Mouse (Mus musculus) MEL-GATA-1-ER (cell line): ENCODE measurements around the gene Rusc1.
"Not testable (repeated sequence)": the region's sequence is repeated elsewhere in the genome, so short reads cannot be mapped to it uniquely, and the experiment has no call there.

ENCODE experiments used
- DNase-seq: peaks from one replicate; pipeline ENCODE4 v3.0.0-alpha.2; 2012; ENCODE audit warnings: low read depth; ENCODE audit errors: extremely low read depth

Rusc1 gene

DNA sequence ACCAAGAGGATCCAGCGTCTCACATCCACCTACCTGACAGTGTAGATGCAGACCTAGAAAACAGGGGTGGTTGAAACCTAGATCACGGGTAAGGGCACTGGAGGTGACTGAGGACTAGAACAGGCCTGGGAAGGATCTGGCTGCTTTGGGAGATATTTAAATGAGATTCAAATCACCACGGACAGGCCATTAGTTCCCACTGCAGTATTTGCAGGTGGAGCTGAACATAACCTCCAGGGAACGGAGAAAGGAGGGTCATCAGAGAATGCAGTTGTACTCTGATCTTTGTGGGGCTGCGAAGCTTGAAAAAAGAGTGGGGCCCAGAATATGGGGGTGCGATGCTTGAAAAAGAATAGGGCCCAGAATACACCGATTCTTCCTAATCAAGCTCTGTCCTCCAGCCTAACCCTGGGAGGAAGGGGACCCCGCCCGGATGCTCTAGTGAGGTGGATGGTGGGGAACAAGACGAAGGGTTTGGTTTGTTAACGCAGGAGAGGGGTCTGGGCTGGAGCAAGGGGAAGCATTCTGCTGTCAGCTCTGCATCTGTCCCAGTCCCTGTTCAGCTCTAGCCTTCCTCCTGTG, 511 bp downstream of the Rusc1 start:
- DNase-seq, result no peak

DNA sequence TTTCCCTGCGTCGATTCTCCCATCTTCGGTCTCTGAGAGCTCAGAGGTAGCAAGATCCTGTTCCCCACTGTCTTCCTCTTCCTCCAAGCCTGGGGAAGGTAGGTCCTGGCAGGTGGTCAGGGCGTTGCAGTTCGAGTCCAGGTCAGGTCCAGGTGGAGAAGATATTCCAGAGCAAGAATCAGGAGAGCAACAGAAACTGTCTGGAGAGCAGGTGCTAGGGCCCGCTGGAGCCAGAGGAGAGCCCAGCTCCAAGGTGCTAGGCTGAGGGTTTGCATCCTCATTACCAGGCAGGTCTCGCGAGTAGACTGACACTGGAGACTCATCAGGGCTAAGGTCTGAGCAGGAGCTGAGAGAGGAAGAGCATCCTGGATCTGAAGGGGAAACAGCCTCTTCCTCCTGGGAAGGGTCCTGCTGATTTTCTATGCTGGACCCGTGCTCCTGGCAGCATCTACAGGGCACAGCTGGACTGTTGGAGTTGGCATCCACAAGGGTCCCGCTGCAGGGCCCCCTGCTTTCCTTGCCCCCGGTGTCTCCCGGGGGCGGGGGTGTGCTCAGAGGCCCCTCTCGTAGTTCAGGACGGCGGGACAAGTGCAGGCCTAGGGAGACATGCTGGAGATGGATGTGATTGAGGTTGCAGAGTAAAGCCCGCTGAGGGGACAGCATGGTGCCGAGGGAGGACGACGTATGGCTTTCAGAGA, 1.2 kb downstream of the Rusc1 start:
- DNase-seq, result no peak

DNA sequence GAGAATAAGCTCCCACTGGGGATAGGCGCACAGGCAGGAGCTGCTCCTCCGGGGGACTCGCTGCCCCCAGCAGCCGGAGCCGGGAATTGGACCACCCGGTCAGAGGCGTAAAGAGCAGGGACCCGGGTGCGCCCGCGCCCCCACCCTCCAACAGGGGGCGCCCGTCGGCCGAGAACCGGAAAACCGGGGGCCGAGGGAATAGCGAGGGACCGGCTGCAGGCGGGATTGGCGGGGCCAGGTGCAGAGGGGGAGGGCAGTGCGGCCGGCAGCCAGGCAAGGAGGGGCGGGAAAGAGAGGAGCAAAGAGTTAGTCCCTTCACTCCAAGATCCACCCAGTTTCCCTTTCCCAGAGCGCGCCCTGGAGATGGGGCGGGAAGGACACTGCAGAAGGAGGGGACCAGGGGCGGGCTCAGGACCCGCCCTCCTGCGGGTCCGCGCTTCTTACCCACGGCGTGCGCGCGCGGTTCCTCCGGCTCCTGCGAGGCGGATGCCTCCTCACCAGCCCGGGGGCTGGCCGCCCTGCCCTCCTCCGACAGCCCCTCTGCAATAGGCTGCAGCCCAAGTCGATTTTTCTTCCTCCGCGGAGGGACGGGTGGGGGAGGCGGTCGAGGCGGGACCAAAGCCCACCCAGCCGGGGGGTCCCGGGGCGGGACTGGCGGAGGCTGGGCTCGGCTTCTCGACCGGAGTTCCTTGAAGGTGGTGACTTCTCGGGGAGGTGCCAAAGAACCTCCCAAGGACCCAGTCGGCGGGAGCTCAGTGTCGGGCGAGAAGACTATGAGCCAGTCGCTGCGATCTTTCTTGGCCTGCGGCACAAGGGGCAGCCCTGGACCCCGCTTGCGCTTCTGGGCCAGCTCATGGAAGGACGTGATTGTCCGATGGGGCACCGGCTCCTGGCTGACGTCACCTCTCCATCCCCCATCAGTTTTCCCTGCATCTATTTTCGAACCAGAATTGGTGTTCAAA, 2.1 kb downstream of the Rusc1 start:
- peak; percentile 56 for DNase-seq

DNA sequence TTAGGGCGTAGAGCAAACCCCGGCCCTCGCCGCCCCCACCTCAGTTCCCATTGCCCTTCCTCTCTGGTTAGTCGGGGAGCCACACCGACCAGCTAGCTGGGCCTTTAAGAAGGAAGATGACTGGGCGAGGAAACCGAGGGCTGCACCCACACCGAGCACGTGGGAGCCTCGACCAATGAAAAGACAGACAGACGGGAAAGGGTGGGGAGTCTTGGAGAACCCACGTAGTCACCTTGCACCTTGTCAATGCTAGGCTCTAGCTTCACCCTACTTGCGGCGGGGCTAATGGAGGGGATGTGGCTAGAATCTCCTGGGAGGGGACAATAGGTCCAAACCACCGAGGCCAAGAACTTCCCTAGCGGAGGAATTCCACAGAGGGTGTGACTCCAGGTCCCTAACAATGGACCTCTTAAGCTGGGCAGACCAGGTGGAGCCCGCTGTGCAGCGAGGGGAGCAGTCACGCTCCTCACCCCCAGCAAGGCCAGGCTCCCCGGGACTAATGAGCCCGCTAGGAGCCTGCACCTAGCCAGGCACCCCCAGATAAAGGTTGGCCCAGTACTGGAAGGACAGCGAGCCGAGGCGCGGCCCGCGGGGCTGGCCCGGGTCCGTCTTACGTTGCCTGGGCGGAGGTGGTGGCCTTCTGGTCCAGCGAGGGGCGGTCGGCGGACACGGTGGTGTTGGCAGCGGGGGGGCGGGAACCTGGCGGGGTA, 3.1 kb downstream of the Rusc1 start:
- peak; percentile 97 for DNase-seq

DNA sequence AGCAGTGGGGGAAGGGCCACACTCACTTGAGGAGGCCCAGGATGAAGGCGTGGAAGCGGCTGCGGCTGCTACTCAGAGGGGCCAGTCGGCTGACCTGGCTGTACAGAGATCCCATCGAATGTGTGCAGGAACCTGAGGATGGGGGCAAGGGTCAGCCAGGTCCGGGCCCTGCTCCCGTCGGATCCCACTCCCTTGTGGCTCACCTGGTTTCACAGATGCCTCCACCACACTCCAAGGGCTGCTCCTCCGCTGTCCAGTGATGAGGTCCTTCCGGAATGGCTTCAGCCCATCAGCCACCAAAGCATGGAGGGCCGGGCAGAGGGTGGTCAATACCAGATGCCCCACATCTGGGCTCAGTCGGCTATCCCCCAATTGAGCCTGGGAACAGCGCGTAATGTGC, 4.1 kb downstream of the Rusc1 start:
- DNase-seq, result no peak

DNA sequence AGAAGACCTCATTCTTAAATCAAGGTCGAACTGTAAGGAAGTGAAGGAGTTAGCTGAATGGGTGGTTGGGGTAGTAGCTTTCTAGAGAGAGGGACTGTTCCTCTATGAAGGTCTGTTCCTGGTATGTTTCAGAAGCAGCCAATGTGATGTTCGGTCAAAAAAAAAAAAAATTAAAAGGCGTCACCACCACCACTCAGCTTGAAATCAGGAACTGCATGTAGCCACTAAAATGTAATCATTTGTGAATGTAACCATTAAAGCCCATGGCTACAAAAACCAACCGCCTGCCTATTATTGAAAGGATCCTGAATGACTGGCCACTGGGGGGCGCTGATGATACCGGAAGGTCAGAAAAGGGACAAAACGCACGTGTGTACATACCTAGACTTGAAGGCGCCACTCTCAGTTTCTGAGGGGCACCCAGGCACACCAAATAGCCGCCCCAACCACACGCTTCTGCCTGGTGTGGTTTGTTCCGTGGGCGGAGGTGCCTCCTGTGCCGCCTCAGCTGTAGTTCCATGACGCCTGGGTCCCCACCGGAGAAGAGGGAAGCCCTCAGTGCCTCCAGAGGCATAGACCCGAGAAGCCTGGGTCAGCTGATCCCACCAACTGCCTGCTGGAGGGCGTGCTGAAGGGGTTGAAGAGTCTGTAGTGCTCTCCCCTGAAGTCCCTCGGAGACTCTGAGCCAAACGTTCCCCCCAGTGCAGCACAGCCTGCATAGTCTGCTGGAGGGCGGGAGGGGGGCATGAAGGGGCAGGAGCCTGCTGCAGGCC, 5.6 kb downstream of the Rusc1 start:
- DNase-seq, result peak; percentile 90

DNA sequence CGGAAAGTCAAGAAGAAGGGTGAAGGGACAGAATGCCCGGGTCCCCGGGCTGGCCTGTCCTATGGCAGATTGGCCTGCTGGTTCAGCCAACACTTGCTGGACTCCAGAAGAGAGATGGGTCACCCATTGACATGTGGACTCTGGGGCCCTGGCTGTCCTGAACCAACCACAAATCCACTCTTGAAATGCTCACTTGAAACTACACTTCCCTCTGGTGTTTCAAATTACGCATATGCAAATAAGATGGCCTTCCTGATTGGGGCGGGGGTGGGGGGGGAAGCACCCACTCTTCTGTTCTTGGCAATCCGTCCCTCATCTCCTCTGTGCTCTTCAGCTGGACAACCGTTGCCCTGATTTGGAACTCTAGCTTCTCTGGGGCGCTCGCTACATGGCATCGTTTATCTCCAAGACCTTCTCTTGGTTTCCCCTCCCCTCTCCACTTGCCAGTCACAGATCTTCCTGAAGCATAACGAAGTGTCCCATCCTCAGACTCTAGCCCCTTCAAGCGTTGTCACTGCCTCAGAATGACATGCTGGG, 8.4 kb downstream of the Rusc1 start:
- no peak for DNase-seq

DNA sequence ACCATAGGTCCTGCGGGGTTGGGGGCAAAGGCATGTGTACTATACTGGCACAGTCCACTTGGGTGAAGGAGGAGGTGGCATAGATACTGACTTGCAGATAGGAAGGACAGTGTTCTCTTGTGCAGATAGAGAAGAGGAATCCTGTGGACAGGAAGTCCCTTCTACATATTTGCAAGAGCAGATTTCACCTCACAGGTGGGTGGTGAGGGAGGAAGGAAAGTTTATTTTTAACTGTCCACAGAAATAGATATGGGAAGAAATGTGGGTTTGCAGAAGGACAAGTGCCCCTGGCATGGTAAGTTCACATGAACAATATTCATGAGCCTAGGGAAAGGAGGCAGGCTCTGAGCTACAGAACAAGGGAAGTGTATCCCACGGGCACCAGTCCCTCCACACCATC, 9.0 kb downstream of the Rusc1 start:
- DNase-seq, result no peak

DNA sequence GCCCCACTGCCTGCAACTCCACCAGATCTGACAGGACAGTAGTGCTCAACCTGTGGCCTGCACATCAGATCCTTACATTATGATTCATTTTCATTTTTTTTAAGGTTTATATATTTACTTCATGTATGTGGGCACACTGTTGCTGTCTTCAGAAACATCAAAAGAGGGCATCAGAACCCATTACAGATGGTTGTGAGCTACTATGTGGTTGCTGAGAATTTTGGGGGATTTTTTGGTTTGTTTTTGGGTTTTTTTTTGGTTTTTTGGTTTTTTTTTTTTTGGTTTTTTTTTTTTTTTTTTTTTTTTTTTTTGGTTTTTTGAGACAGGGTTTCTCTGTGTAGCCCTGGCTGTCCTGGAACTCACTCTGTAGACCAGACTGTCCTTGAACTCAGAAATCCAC, 10.8 kb downstream of the Rusc1 start:
- DNase-seq, result not testable (repeated sequence)

DNA sequence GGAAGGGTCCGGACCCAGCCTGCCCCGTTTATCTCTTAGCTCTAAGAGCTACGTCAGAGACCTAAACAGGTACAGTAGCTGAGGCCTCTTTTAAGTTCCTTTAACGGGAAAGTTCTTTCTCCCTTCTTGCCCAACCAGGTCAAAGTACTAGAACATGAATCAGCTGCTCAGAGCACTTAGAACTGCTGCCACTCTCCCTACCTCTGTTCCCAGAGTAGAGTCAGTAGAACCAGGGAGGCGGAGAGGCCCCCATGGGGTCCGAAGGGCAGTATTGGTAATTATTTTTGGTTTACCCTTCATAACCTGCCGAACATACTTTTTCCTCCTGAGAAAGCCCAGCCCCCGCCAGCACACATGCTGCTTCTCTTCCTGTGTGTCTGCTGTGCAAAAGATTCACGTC, 15.7 kb downstream of the Rusc1 start:
- no peak for DNase-seq

DNA sequence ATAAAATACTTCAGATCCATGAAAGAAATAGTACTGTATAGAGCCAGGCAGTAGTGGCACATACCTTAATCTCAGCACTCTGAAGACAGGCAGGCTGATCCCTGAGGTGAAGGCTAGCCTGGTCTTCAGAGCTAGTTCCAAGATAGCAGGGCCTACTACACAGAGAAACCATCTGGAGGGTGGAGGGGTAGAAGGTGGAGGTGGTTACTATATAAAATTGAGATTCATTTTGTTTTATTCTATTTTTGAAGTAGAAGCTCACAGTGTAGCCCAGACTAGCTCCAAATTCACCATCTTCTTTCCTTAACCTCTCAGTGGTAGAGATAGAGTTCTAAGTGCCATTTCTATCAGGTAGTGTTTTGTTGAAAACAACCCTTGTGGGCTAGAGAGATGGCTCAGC, 25.8 kb downstream of the Rusc1 start:
- DNase-seq, result no peak

DNA sequence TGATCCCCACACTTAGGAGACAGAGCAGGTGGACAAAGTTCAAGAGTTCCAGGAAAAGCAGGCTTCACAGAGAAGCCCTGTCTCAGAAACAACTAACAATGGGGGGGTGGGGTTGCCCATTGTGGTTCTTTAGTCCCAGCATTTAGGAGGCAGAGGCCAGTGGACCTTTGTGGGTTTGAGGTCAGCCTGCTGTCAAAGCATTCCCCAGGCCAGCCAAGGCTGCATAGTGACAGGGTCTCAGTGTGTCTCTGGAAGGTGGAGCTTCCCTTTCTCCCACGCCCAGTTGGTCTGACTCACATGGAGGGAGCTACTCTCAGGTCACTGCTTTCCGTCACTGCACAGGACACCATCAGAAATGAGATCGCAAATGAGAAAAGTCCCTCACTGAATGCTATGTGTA, 31.4 kb downstream of the Rusc1 start:
- no peak for DNase-seq

DNA sequence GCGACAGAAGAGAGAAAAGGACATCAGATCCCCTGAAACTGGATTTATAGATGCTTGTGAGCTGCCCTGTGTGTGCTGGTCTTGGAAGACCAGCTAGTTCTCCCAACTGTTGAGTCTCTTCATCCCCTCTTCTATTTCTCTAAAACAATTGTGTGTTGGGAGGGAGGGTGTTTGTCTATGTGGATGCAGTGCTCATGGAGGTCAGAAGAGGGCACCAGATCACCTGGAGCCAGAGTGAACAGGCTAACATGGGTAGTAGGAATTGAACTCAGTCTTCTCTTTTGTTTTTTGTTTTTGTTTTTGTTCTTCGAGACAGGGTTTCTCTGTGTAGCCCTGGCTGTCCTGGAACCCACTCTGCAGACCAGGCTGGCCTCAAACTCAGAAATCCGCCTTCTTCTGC, 34.3 kb downstream of the Rusc1 start:
- peak; percentile 26 for DNase-seq

DNA sequence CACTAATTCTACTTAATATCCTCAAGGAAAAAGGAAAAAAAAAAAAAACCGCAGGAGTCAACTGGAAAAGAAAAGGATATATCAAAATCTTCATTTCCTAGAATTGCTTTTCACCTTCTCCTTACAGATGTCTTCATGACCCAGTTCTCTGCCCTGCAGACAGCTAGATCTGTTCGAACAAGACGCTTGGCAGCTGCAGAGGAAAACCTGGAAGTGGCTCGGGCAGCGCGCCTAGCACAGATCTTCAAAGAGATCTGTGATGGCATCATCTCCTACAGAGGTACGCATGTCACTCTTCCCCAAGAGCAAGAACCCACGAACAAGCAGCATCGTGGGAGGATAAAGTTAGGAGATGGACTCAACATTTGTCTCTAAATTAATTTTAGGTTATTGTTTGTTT, 34.8 kb downstream of the Rusc1 start:
- no peak for DNase-seq

DNA sequence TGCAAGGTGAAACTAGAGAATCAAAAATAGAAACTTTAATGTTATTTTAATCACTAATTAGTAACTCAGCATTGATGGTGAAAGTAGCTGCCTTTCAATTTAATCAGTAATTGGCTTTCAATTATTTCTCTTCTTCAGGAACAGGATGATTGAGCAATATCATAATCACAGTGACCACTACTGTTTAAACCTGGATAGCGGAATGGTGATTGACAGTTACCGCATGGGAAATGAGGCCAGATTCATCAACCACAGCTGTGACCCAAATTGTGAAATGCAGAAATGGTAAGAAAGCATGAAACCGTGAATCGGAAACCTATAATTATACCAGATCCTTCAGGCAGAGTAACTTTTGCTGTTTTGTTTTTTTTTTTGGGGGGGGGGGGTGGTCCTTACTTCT, 49.8 kb downstream of the Rusc1 start:
- no peak for DNase-seq
